Mouse (Mus musculus): Measurements from ENCODE around the gene 4921524J17Rik. TPM values are rescaled to one million over a fixed set of nuclear protein-coding genes. Genes with fewer than 3 reads are reported as not detected.

Gene 4921524J17Rik
- polyA plus RNA-seq, 1 experiment from 2014 or later = 33.2 TPM

GRCm38 (mm10) chr8:85362211-85362610 lies 70.4 kb downstream of the 4921524J17Rik start:
- H3K4me3 ChIP-seq (ENCODE audit: low read length) = no peak overlapping the region
- no peaks in the 10 kb centered on the region for H3K36me3 ChIP-seq (ENCODE audit: control insufficient read depth, insufficient read depth, low read length)
- H3K4me2 ChIP-seq (ENCODE audit: low read depth, low read length) = no peak overlapping the region
- no peak overlapping the region for H3K9ac ChIP-seq (ENCODE audit: low read depth, low read length)
- H3K27me3 ChIP-seq (replicated peaks; ENCODE audit: control insufficient read depth, insufficient read depth, low read length) = no peaks in the 10 kb centered on the region
- ATAC-seq = no peak
- H3K4me1 ChIP-seq (ENCODE audit: control insufficient read depth, insufficient read depth, low read length) = peaks cover 9% of the 10 kb centered on the region
- no peaks in the 10 kb centered on the region for H3K9me3 ChIP-seq (ENCODE audit: control insufficient read depth, low read length)
- no peak overlapping the region for H3K27ac ChIP-seq (ENCODE audit: low read length)
- 77% methylated on average over 4 of the region's 4 CpGs for WGBS

Other genes with a start within 250 kb of the 4921524J17Rik start
- not detected in 2 replicates for gene Olfr371, start 206.8 kb downstream of the 4921524J17Rik start, polyA plus RNA-seq (2015; fragmentation: Nextera tagmentation; extraction: Ambion mirVana)
- 70.5 and 84.6 TPM in 2 replicates for gene Orc6, start 133.2 kb downstream of the 4921524J17Rik start, polyA plus RNA-seq (2015; fragmentation: Nextera tagmentation; extraction: Ambion mirVana)
- gene Vps35, start 133.0 kb downstream of the 4921524J17Rik start, polyA plus RNA-seq (2015; fragmentation: Nextera tagmentation; extraction: Ambion mirVana) = 196 and 202 TPM in 2 replicates
- 17.8 and 19.9 TPM in 2 replicates for gene Mylk3, start 46.5 kb downstream of the 4921524J17Rik start, polyA plus RNA-seq (2015; fragmentation: Nextera tagmentation; extraction: Ambion mirVana)
- gene Gpt2, start 59.7 kb upstream of the 4921524J17Rik start, polyA plus RNA-seq (2015; fragmentation: Nextera tagmentation; extraction: Ambion mirVana) = 12.0 and 12.4 TPM in 2 replicates
- 136 and 149 TPM in 2 replicates for gene Dnaja2, start 122.5 kb upstream of the 4921524J17Rik start, polyA plus RNA-seq (2015; fragmentation: Nextera tagmentation; extraction: Ambion mirVana)

Measured in intestine, embryonic 16.5 days (tissue).